Mouse (Mus musculus): ENCODE data around the gene Cbfa2t2. TPM values are rescaled to one million over a fixed set of nuclear protein-coding genes. Genes with fewer than 3 reads are reported as not detected.
A peak's percentile ranks its signal among the peaks of the same experiment; 100 is the strongest.
"Not testable (repeated sequence)": the region's sequence is repeated elsewhere in the genome, so short reads cannot be mapped to it uniquely, and the experiment has no call there.

Cbfa2t2 gene
- polyA plus RNA-seq, 1 experiment from 2014 or later = 37.6 TPM

- H3K27ac ChIP-seq = no peak overlapping the region
These were observed 40.7 kb downstream of the Cbfa2t2 start for GRCm38 (mm10) chr2:154477028-154477427.

GRCm38 (mm10) chr2:154491788-154492187 is 55.5 kb downstream of the Cbfa2t2 start:
- no peak overlapping the region for H3K4me2 ChIP-seq
- H3K27ac ChIP-seq = no peak overlapping the region
- no peaks in the 10 kb centered on the region for H3K9me3 ChIP-seq
- H3K9ac ChIP-seq = no peak overlapping the region
- ATAC-seq (ENCODE audit: borderline replicate concordance, extremely low read depth, low FRiP score, low TSS enrichment) = no peak
- H3K4me3 ChIP-seq = no peak overlapping the region
- no peaks in the 10 kb centered on the region for H3K36me3 ChIP-seq
- no peaks in the 10 kb centered on the region for H3K27me3 ChIP-seq
- no peaks in the 10 kb centered on the region for H3K4me1 ChIP-seq

More at GRCm38 (mm10) chr2:154477028-154477427, 40.7 kb downstream of the Cbfa2t2 start:
- Histone ChIP-seq H3K36me3 (no peaks in the 10 kb centered on the region), H3K4me3 (no peak overlapping the region), H3K9ac (no peak overlapping the region), H3K27me3 (no peaks in the 10 kb centered on the region), H3K9me3 (no peaks in the 10 kb centered on the region), H3K4me1 (peaks cover 6% of the 10 kb centered on the region; the same call in 1 of the 2 replicates), H3K4me2 (no peak overlapping the region)
- 64% methylated on average over 3 of the region's 3 CpGs for WGBS
- ATAC-seq (ENCODE audit: borderline replicate concordance, extremely low read depth, low FRiP score, low TSS enrichment) = no peak

GRCm38 (mm10) chr2:154493559-154493958 is 57.3 kb downstream of the Cbfa2t2 start:
- WGBS = 55% methylated on average over 2 of the region's 2 CpGs
- ATAC-seq (ENCODE audit: borderline replicate concordance, extremely low read depth, low FRiP score, low TSS enrichment) = not testable (repeated sequence)

GRCm38 (mm10) chr2:154495021-154495420 is 58.7 kb downstream of the Cbfa2t2 start:
- Histone ChIP-seq H3K4me2 (no peak overlapping the region), H3K9me3 (no peaks in the 10 kb centered on the region), H3K4me1 (no peaks in the 10 kb centered on the region), H3K4me3 (no peak overlapping the region), H3K36me3 (no peaks in the 10 kb centered on the region; the same call in 1 of the 2 replicates), H3K27ac (no peak overlapping the region), H3K9ac (no peak overlapping the region), H3K27me3 (no peaks in the 10 kb centered on the region)
- WGBS = 89% methylated on average over 4 of the region's 4 CpGs
- ATAC-seq (ENCODE audit: borderline replicate concordance, extremely low read depth, low FRiP score, low TSS enrichment) = no peak

More at GRCm38 (mm10) chr2:154493559-154493958, 57.3 kb downstream of the Cbfa2t2 start:
- H3K4me1 ChIP-seq, H3K36me3 ChIP-seq, H3K4me3 ChIP-seq, H3K4me2 ChIP-seq, H3K27me3 ChIP-seq, H3K9me3 ChIP-seq, H3K9ac ChIP-seq, H3K27ac ChIP-seq: not testable (repeated sequence)

GRCm38 (mm10) chr2:154498571-154498970 is 62.3 kb downstream of the Cbfa2t2 start:
- H3K27me3 ChIP-seq = no peaks in the 10 kb centered on the region
- ATAC-seq (ENCODE audit: borderline replicate concordance, extremely low read depth, low FRiP score, low TSS enrichment) = no peak
- H3K4me3 ChIP-seq = no peak overlapping the region
- no peak overlapping the region for H3K9ac ChIP-seq
- no peaks in the 10 kb centered on the region for H3K9me3 ChIP-seq
- H3K27ac ChIP-seq = no peak overlapping the region
- no peak overlapping the region for H3K4me2 ChIP-seq
- no peaks in the 10 kb centered on the region; the same call in 1 of the 2 replicates for H3K36me3 ChIP-seq
- 45% methylated on average over 5 of the region's 5 CpGs for WGBS
- no peaks in the 10 kb centered on the region for H3K4me1 ChIP-seq

- Histone ChIP-seq H3K9me3 (no peaks in the 10 kb centered on the region), H3K4me2 (no peak overlapping the region), H3K4me1 (no peaks in the 10 kb centered on the region), H3K36me3 (peaks cover 3% of the 10 kb centered on the region), H3K4me3 (no peak overlapping the region), H3K27me3 (no peaks in the 10 kb centered on the region), H3K9ac (no peak overlapping the region), H3K27ac (no peak overlapping the region)
- ATAC-seq (ENCODE audit: borderline replicate concordance, extremely low read depth, low FRiP score, low TSS enrichment) = no peak
- WGBS = 81% methylated on average over 2 of the region's 2 CpGs
These were observed 63.5 kb downstream of the Cbfa2t2 start for GRCm38 (mm10) chr2:154499717-154500247.

- WGBS = 91% methylated on average over 3 of the region's 3 CpGs
- H3K4me2 ChIP-seq = no peak overlapping the region
- H3K4me3 ChIP-seq = no peak overlapping the region
- peaks cover 6% of the 10 kb centered on the region for H3K36me3 ChIP-seq
- no peaks in the 10 kb centered on the region for H3K4me1 ChIP-seq
- H3K27ac ChIP-seq = no peak overlapping the region
- no peak overlapping the region for H3K9ac ChIP-seq
- no peak for ATAC-seq (ENCODE audit: borderline replicate concordance, extremely low read depth, low FRiP score, low TSS enrichment)
- H3K27me3 ChIP-seq = no peaks in the 10 kb centered on the region
- no peaks in the 10 kb centered on the region for H3K9me3 ChIP-seq
These were observed 64.5 kb downstream of the Cbfa2t2 start for GRCm38 (mm10) chr2:154500758-154501157.

- WGBS = 80% methylated on average over 2 of the region's 2 CpGs
- ATAC-seq (ENCODE audit: borderline replicate concordance, extremely low read depth, low FRiP score, low TSS enrichment) = no peak
- Histone ChIP-seq H3K27me3 (no peaks in the 10 kb centered on the region), H3K9me3 (no peaks in the 10 kb centered on the region), H3K9ac (no peak overlapping the region), H3K4me3 (no peak overlapping the region), H3K36me3 (peaks cover 22% of the 10 kb centered on the region), H3K4me1 (no peaks in the 10 kb centered on the region), H3K27ac (no peak overlapping the region), H3K4me2 (no peak overlapping the region)
These were observed 70.8 kb downstream of the Cbfa2t2 start for GRCm38 (mm10) chr2:154507076-154507475.

- peak overlapping the region; percentile 15; the same call in 1 of the 2 replicates for H3K27ac ChIP-seq
- no peaks in the 10 kb centered on the region for H3K27me3 ChIP-seq
- H3K4me3 ChIP-seq = no peak overlapping the region
- no peak overlapping the region for H3K9ac ChIP-seq
- no peaks in the 10 kb centered on the region for H3K4me1 ChIP-seq
- H3K9me3 ChIP-seq = no peaks in the 10 kb centered on the region
- H3K36me3 ChIP-seq = peaks cover 24% of the 10 kb centered on the region
- ATAC-seq (ENCODE audit: borderline replicate concordance, extremely low read depth, low FRiP score, low TSS enrichment) = no peak
- WGBS = 55% methylated on average over 9 of the region's 9 CpGs
- no peak overlapping the region for H3K4me2 ChIP-seq
These were observed 71.4 kb downstream of the Cbfa2t2 start for GRCm38 (mm10) chr2:154507566-154508283.

- Histone ChIP-seq H3K27me3 (no peaks in the 10 kb centered on the region), H3K9me3 (no peaks in the 10 kb centered on the region), H3K27ac (no peak overlapping the region), H3K4me1 (no peaks in the 10 kb centered on the region), H3K9ac (no peak overlapping the region), H3K4me3 (no peak overlapping the region), H3K4me2 (no peak overlapping the region), H3K36me3 (peaks cover 28% of the 10 kb centered on the region)
- no peak for ATAC-seq (ENCODE audit: borderline replicate concordance, extremely low read depth, low FRiP score, low TSS enrichment)
- 79% methylated on average over 4 of the region's 4 CpGs for WGBS
These were observed 72.2 kb downstream of the Cbfa2t2 start for GRCm38 (mm10) chr2:154508450-154508849.

GRCm38 (mm10) chr2:154510141-154510540 is 73.9 kb downstream of the Cbfa2t2 start:
- peaks cover 24% of the 10 kb centered on the region for H3K36me3 ChIP-seq
- no peak for ATAC-seq (ENCODE audit: borderline replicate concordance, extremely low read depth, low FRiP score, low TSS enrichment)

GRCm38 (mm10) chr2:154516944-154517343 is 80.7 kb downstream of the Cbfa2t2 start:
- no peaks in the 10 kb centered on the region for H3K4me1 ChIP-seq
- 75% methylated on average over 3 of the region's 3 CpGs for WGBS
- no peak for ATAC-seq (ENCODE audit: borderline replicate concordance, extremely low read depth, low FRiP score, low TSS enrichment)
- H3K4me2 ChIP-seq = no peak overlapping the region
- H3K27me3 ChIP-seq = no peaks in the 10 kb centered on the region
- H3K36me3 ChIP-seq = peaks cover 18% of the 10 kb centered on the region
- no peak overlapping the region for H3K27ac ChIP-seq
- H3K9me3 ChIP-seq = no peaks in the 10 kb centered on the region
- H3K4me3 ChIP-seq = no peak overlapping the region
- H3K9ac ChIP-seq = no peak overlapping the region

More at GRCm38 (mm10) chr2:154510141-154510540, 73.9 kb downstream of the Cbfa2t2 start:
- 90% methylated on average over 3 of the region's 3 CpGs for WGBS
- Histone ChIP-seq H3K9ac (no peak overlapping the region), H3K4me2 (no peak overlapping the region), H3K27ac (no peak overlapping the region), H3K4me1 (no peaks in the 10 kb centered on the region), H3K4me3 (no peak overlapping the region), H3K9me3 (no peaks in the 10 kb centered on the region), H3K27me3 (no peaks in the 10 kb centered on the region)
